Mouse (Mus musculus) layer of hippocampus, adult 9-10 months (tissue): Measurements from ENCODE around the gene Hip1r.

Source experiments
- DNase-seq: peaks from one replicate; pipeline ENCODE4 v3.0.0; 2022; ENCODE audit warnings: low spot score

Hip1r gene

DNA sequence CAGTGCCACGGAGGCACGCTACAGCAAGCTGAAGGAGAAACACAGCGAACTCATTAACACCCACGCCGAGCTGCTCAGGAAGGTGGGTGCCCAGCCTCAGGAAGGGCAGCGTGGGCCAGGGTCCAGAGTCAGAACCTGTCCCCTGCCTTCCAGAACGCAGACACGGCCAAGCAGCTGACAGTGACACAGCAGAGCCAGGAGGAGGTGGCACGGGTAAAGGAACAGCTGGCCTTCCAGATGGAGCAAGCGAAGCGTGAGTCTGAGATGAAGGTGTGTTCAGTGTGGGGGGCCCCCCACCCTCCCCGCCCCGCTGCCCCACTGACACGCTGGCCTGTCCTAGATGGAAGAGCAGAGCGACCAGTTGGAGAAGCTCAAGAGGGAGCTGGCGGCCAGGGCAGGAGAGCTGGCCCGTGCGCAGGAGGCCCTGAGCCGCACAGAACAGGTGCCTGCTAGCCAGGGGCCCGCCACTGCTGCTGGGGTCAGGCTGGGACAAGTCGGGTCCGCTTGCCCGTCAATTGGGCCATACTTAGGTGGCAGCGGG is 23.9 kb downstream of the Hip1r start:
- DNase-seq = no peak

DNA sequence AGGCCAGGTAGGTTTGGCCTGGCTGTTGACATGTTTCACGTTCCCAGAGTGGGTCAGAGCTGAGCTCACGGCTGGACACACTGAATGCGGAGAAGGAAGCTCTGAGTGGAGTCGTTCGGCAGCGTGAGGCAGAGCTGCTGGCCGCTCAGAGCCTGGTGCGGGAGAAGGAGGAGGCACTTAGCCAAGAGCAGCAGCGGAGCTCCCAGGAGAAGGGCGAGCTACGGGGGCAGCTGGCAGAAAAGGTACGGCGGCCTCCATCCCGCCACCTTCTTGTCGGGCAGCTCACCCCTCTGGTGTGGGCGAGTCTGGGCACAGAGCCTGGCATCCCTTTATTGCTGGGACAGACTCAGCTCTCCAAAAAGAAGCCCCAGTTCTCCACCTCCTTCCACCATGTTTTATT is 24.4 kb downstream of the Hip1r start:
- no peak for DNase-seq

DNA sequence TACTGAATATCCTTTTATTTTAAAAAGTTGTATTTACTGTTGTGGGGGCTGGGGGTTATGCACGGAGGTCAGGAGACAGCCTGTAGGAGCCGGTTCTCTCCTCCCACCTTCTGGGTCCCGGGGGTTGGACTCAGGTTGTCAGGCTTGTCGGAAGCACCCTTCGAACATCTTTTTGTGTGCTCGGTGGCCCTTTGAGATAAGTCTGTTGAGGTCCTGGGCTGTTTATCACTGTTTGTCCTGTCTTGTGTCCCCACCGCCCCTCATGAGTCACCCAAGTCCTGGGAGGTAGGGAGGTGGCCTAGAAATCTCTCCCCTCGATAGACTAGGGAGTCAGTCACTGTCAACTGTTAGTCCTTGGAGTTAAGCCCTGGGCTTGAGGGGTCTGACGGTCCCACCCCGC is 24.9 kb downstream of the Hip1r start:
- no peak for DNase-seq

DNA sequence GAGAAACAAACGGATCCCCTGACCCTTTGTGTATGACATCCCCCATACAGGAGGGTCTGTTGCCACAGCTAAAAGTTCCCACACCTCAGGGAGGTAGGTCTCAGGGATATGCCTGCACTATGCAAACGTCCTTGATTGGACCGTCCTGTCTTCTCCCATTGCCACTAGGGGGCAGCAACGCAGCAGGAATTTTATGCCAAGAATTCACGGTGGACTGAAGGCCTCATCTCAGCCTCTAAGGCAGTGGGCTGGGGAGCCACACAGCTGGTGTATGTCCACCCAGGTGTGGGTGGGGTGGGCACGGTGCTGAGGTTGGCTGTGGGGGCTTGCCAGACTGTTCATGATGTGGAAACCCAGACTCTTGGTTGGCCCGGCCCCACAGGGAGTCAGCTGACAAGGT is 27.4 kb downstream of the Hip1r start:
- peak; percentile 94 for DNase-seq

DNA sequence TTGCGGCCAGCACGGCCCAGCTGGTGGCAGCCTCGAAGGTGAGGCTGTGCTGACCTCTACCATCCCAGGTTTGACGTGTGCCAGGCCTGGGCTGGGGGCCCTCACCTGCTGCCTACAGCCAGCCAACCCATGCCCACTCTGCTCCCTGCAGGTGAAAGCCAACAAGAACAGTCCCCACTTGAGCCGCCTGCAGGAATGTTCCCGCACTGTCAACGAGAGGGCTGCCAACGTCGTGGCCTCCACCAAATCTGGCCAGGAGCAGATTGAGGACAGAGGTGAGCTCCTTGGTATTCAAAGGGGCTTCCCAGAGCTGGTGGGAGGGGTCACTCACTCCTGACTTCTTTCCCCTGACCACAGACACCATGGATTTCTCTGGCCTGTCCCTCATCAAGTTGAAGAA is 27.8 kb downstream of the Hip1r start:
- DNase-seq = no peak

DNA sequence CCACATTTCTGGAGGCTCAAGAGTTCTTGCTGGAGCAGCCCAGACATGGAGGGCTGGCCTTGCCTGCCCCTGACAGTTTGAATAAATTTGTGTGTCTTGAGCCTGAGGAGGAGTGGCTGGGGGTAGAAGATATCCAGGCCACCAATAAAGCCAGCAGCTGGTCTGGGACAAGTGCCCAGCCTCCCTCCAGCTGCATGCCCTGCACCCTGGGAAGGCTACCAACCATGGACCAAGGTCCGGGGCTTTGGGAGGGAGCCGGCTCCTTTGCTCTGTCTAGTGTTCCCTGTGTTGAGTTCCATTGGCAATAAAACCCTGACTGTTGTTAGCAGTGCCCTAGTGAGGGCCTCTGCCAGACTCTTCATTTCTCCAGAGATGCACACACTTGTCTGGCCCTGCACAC is 29.4 kb downstream of the Hip1r start:
- DNase-seq = no peak

DNA sequence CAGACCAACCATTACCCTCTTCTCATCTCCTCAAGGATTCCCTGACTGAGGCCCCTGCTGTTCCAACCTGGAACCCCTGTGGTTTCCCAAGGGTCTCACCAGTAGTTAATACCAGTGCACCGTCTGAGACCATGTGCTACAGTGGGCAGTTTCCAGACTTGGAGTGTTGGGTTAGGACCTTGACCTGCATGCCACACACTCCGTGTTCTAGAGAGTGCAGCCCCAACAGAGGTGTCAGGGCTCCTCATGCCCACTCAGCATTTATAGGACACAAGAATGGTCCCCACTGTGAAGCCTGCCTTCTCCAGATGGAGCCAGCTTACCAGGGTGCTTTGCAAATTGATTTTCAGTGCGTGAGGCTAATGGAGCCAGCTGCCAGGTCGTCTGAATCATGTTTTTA is 29.9 kb downstream of the Hip1r start:
- DNase-seq = no peak

DNA sequence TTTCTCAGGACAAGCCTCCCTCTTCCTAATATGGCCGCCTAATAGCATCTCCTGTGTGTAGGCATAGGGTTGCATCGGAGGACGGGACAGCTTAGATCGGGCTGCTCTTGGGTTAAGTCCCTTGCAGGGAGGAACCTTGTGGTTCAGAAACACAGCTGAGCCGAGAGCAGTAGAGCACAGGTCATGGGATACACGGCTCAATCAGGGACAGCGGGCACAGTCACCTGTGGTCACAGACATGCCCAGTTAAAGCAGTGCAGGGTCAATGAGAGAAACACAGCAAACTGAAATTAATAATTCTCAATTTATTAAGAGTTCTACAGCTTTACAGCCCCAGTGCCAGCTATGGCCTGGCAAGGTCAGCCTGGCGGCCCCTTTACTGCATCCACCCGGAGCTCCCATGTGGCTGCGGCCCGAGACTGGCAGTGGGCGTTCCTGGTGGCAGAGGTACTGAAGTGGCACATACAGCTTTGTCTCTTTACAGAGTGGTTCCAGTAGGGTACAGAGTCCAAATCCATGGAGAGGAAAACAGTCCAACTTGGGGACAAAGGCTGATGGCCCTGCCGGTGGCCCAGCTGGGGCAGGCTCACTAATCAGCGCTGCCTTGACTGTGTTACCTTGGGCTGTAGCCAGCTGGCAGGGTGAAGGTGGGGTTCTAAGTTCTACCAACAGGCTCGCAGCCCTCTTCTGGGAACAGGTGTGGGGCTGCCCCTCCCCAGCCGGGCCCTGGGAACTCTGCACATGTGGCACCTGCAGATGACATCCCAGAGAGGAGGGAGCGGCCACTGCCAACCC is 31.1 kb downstream of the Hip1r start:
- DNase-seq = no peak

DNA sequence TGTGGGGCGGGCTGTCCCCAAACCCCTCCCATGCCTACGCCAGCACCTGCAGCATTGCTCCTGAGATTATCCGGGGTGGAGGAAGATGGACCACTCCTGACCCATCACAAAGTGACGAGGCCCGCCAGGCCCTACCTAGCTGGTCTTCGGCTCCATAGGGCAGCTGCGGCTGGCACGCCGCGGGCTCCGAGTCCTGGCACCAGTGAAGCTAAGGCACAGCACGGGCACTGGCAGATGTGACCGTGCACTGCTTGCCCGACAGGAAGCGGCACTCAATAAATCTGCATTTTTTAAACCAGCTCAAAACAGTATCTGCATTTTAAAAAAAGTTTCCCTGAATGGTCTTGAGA is 31.7 kb downstream of the Hip1r start:
- DNase-seq = no peak

DNA sequence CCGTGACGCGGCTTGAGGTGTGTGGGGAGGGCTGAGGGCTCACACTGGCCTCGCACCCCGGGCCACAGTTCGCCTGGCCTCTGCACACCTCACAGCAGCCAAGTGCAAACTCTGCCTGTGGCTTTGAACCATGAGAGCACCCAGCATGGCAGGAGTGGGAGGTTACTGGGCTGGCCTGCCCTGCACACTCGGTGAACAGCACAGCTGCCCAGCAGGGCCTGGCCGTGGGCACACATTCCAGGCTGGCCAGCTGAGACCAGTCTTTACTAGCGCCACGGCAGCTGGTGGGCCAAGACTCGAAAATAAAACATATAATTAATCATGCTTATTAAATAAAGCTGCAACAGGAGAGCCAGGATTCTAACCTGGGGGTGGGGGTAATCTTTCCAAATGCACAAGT is 32.2 kb downstream of the Hip1r start:
- DNase-seq = no peak

DNA sequence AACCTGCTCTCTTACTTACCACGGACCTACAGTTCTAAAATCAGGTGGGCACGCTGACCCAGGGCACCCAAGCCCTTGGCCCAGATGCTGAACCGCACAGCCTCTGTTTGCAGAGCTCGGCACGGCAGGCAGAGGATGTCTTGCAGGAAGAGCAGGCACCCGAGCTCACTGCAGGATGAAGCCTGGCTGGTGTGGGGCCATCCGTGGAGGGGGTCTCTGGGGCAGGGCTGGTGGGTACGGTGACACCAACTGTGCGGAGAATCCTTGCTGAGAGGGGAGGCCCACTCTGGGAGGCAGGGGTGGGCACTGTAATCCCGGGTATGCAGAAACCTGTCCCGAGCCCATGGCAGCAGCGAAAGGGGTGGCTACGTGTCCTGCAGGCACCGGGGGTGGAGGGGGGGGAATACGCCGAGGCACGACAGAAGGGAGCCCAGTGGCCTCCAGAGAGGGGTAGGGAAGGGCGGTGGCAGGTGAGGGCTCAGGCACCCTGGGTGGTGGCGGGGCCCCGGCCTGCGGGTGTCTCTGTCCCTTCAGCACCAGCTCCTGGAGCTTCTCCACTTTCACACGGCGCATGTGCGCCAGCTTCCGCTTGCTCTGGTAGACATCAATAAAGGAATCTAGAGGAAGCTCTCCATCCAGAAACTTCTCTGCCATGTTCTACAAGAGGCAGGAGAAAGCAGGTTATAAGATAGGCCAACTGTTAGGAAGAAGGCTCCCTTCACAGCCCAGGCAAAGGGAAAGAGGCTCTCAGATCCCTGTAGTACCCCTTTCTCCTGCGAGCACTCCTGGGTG is 32.9 kb downstream of the Hip1r start:
- DNase-seq = no peak

DNA sequence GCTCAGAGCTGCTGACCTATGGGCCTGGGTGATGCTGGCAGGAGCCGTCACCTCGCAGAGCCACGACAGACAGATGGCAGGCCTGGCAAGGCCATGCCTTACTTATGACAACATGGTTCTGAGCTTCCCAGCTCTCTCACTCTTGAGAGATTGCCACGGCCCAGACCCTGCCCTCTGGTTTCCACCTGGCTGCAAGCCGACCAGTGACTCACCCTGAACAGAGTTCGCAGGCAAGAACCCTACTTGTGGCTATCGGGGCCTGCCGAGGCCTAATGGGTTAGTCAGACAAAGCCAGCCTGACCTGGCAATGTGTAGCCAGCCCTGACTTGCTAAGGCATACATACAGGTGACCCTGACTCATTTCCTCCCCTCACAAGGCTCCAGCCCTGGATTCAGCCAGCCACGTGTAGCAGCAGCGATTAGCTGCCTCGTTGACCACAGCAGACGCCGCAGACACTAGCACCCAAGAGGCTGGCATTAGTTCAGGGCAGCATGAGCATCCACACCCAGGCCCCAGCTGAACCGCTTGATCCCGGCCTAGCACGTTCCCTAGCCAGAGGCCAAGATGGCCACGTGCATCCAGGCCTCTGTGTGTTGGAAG is 33.6 kb downstream of the Hip1r start:
- DNase-seq = no peak

DNA sequence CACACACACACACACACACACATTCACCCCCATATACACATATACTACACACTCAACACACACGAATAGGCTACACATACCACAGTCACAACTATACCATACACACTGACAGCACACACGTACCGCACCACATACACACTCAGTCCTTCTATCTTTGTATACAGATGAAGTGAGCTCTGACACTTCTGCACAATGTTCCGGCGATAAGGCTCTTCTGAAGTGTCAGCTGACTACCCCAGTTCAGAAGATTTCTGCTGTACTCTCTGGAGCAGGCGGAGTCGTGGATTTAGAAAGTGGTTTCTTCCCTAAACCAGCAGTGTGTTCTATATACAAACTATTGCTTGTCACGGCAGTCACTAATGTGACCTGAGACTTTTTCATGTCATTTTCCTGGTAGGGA is 36.6 kb downstream of the Hip1r start:
- no peak for DNase-seq

DNA sequence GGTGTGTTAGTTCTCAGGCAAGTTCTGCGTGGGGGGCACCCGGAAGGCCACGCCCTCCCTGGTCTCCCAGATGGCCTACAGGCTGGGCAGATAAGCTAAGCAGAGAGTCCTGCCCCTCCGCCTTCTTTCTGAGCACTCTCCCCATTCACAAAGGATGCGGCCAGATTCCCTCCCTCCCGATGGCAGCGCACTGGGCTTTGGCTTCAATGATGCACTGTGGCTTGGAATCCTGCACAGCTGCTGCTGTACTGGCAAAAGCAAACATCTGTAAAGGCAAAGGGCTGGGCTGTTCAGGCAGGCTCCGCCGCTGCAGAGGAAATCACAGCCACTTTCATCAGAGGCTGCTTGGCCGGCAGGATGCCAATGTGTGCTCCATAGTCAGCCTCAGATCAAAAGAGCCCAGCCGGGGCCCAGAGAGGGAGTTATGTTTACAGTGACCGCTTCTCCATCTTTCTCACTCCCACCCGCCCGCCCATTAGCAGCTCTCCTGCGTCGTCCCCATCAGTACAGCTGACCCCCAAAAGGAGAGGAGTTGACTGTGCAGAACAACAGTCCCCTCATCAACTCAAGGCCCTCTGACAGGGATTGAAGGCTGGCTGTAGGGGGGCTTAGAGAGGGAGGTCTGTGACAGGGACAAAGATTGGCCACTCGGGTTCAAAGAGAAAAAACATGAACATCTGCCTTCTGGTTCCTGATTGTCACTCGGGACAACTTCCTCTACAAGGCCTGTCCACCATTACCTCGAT is 37.7 kb downstream of the Hip1r start:
- DNase-seq = no peak

DNA sequence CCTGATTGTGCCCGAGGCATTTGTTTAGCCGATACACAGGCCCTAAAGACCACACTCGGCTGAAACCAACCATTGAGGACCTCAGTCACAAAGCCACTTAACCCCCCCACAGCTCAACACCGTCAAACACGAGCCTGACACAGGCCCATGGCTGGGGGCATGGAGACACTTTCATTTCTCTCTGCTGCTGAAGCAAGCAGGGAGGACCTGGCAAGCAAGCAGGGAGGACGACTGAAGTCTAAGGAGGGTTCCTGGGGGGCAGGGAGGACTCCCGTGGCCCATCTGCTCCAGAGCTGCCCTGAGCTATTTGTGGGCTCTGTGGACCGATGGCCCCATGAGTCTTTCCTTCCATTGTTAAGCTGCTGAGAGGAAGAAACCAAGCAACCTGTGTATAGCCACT is 38.5 kb downstream of the Hip1r start:
- no peak for DNase-seq

DNA sequence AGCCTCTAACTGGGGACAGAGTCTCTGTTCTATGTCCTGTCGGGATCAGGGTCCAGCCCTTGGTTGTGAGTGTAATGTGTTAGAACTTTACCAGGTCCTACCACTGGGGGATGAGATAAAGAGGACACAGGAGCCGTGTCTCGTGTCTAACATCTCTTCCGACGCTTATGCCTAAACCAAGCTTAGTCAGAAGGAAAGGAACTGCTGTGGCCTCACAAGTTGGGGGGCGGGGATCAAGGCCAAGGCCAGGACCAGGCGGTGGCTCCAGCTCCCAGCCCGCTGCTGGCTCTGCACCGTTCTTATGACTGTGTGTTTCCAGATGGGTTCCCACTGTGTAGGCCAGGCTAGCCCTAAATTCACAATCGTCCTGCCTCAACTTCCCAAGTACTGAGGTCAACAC is 39.5 kb downstream of the Hip1r start:
- no peak for DNase-seq

DNA sequence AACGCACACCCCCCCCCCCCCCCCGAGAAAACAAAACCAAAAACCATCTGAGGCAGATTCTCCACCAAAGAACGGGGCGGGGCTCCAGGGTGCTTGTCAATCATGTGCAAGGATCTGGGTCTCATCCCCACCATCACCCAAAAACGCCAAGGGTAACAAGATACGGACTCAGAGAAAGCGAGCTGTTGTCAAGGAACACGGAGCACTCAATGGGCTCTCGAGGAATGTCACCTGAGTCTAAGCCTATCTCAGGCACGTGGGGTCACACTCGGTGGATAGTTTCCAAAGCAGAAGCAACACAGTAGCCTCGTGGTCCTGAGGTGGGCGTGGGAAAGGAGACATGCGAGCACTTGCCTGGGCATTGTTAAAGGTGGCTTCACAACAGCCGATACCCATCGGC is 40.3 kb downstream of the Hip1r start:
- DNase-seq = no peak

DNA sequence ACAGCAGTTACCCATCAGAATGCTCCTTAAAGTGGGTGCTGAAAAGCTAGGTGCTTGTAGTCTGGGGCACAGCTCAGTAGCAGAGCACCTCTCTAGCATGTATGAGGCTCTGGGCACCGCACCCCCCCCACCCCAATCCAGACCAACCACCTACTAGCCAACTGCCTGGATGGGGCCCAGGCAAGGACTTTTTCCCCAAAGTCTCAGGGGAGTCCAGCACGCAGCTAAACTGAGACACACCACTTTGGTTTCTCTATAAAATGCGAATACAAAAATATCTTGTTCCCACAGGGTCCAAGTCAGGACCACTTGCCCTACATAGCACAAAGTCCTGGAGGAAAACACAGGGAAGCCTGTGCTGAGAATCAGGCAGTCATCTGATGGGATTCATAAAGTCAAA is 40.8 kb downstream of the Hip1r start:
- DNase-seq = no peak

DNA sequence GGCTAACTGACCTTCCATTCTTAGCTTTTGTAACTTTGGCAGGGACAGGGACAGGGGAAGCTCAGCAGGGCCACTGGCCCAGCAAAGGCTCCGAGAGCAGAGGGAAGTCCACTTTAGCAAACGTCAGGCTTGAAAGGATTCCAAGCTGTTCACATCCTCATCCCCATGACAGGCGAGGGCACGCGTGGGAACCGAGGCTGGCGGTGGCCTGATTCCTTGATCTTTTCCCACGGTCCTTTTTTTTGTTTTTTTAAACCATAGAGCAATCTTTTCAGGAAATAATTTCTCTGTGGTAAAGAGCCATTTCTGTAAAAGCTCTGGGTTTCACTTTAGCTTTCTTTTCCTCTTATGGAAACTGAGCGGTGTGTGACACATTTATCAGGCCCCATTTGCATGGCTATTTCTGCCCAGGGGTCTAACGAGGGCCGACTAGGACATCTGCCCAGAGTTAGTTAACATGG is 41.4 kb downstream of the Hip1r start:
- DNase-seq = no peak

DNA sequence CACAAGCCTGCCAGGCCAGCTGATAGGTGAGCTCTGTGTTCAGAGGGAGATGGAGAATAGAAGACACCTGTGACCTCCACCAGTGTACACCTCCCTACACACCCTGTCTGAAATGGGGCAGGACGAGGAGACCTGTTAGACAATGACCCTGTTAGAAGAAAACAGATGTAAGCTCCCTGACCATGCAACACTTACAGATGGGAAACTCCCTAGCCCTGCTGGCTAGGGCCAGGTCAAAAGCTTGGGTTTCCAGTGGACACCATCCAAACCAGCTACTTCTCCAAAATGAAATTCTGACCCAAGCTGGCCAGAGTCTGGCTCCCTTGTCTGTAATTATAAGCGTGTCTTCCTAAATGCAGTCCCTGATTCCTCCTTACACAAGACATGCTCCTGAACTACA is 42.3 kb downstream of the Hip1r start:
- DNase-seq = no peak

DNA sequence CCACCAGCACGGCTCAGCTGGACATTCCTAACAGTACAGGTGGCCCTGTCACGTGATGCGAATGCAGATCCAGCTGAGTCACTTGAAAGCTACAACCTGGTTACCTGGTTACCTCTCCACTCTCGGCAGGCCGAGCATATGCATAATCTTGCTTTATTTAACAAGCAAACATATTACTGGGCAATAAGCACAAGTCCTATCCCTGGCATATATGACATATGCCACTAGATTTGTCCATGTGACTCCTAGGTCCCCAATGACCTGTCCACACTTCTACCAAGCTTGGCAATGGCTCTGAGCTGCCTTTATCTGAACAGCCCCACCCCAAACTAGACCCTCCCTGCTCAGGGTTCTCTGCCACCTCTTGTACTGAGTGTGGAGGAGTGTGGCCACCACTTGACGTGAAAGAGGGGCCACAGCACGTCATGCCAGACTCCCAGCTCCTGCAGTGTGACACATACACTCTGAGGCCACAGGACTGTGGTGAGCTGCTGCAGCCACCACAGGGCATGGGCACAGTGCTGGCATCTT is 42.9 kb downstream of the Hip1r start:
- DNase-seq = no peak

DNA sequence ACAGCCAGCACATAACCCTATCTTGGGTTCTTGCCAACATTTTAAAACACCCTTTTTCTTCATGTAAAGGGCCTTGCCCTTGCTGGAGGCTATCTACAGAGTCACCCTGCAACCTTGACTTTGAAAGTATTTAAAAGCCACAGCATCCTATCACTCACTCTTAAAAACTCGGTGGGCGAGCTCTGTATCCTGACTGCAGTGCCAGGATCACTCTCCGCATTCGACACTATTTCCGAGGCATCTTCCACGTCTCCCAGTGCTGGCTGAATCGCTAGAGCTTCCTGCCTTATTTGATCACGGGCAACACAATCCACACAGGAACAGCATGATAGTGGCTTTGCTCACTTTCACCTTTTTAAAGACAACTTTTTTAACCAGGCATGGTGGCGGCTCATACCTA is 44.5 kb downstream of the Hip1r start:
- no peak for DNase-seq
